Mouse (Mus musculus): ENCODE results near the gene Plaa. TPM values are rescaled to one million over a fixed set of nuclear protein-coding genes. Genes with fewer than 3 reads are reported as not detected.
"Not testable (repeated sequence)": the region's sequence is repeated elsewhere in the genome, so short reads cannot be mapped to it uniquely, and the experiment has no call there.

Plaa gene
- 10 to 100 TPM; 40.6 to 42.5 TPM for total RNA-seq (2021)
- long read RNA-seq, experiment 1, transcript Plaa-201 (14 exons, 2,784 nt) = major isoform, 31 of 41 reads
- long read RNA-seq, experiment 1, partial matches to known transcripts = 2 of 41 reads
- long read RNA-seq, experiment 1, other reads (novel, unspliced or antisense) = 8 of 41 reads
- long read RNA-seq, experiment 2, transcript Plaa-201 (14 exons, 2,784 nt) = major isoform, 27 of 31 reads
- long read RNA-seq, experiment 2, partial matches to known transcripts = 2 of 31 reads
- long read RNA-seq, experiment 2, other reads (novel, unspliced or antisense) = 2 of 31 reads

- intact Hi-C loops (cut with DNase I) = loop anchor here (1.0 to 5.0 kb wide), 2 partner anchors 11 to 46 kb away; partner anchors contain the start of genes Caap1, Gm10306 and Ift74
- H3K4me3 ChIP-seq = peak within 1 kb of the TSS; percentile 100
- DNase-seq (ENCODE audit: extremely low spot score in 1 of 2, low spot score in 2 of 2) = peak; percentile 93 to 94
- no peak; the same call in 1 of the 2 replicates for TF ChIP-seq CTCF (IDR thresholded peaks at IDR 0.05)
- H3K27ac ChIP-seq = peak within 1 kb of the TSS; percentile 97
Measured at GRCm38 (mm10) chr4:94603031-94603629, at the start of gene Plaa. Gene Plaa (minus strand): TSS chr4:94603244.

- DNase-seq (ENCODE audit: extremely low spot score in 1 of 2, low spot score in 2 of 2); H3K27ac ChIP-seq; H3K4me3 ChIP-seq; intact Hi-C loops (cut with DNase I): not testable (repeated sequence)
Measured at GRCm38 (mm10) chr4:94650426-94651175, 47.6 kb upstream of the Plaa start.

- DNase-seq (ENCODE audit: extremely low spot score in 1 of 2, low spot score in 2 of 2) = no peak
- no peak for TF ChIP-seq CTCF (IDR thresholded peaks at IDR 0.05)
- H3K27ac ChIP-seq = no peak within 1 kb of the TSS
- intact Hi-C loops (cut with DNase I) = no loop called here
- H3K4me3 ChIP-seq = no peak within 1 kb of the TSS
Measured at GRCm38 (mm10) chr4:94649920-94650319, 46.9 kb upstream of the Plaa start, which contains the start of gene Lrrc19. Gene Lrrc19 (minus strand): TSS chr4:94650144.

GRCm38 (mm10) chr4:94643141-94643540, 40.1 kb upstream of the Plaa start:
- no peak for DNase-seq (ENCODE audit: extremely low spot score in 1 of 2, low spot score in 2 of 2)
- Histone ChIP-seq H3K4me3 (no peak overlapping the region), H3K27ac (no peak overlapping the region)
- intact Hi-C loops (cut with DNase I) = no loop called here
- no peak for TF ChIP-seq CTCF (IDR thresholded peaks at IDR 0.05)

GRCm38 (mm10) chr4:94620077-94620476, 17.0 kb upstream of the Plaa start:
- TF ChIP-seq CTCF (IDR thresholded peaks at IDR 0.05) = no peak
- Histone ChIP-seq H3K4me3 (no peak overlapping the region), H3K27ac (no peak overlapping the region)
- no peak for DNase-seq (ENCODE audit: extremely low spot score in 1 of 2, low spot score in 2 of 2)
- intact Hi-C loops (cut with DNase I) = no loop called here

GRCm38 (mm10) chr4:94614627-94615006, 11.6 kb upstream of the Plaa start:
- intact Hi-C loops (cut with DNase I) = loop anchor here (1.0 kb wide), 1 partner anchor 11 kb away; the partner anchor contains the start of gene Plaa
- no peak for TF ChIP-seq CTCF (IDR thresholded peaks at IDR 0.05)
- H3K4me3 ChIP-seq = peak overlapping the region; percentile 67
- H3K27ac ChIP-seq = peak overlapping the region; percentile 66
- DNase-seq (ENCODE audit: extremely low spot score in 1 of 2, low spot score in 2 of 2) = no peak

- Histone ChIP-seq H3K27ac (peak within 1 kb of the TSS; percentile 66), H3K4me3 (peak within 1 kb of the TSS; percentile 67)
- TF ChIP-seq CTCF (IDR thresholded peaks at IDR 0.05) = no peak
- intact Hi-C loops (cut with DNase I) = loop anchor here (1.0 kb wide), 1 partner anchor 11 kb away; the partner anchor contains the start of gene Plaa
- DNase-seq (ENCODE audit: extremely low spot score in 1 of 2, low spot score in 2 of 2) = peak; percentile 93 to 94
Measured at GRCm38 (mm10) chr4:94613972-94614626, 11.1 kb upstream of the Plaa start, which contains the start of gene Ift74. Gene Ift74 (plus strand): TSS chr4:94614491.

GRCm38 (mm10) chr4:94610339-94610738, 7.3 kb upstream of the Plaa start:
- no peak for DNase-seq (ENCODE audit: extremely low spot score in 1 of 2, low spot score in 2 of 2)
- Histone ChIP-seq H3K27ac (no peak overlapping the region), H3K4me3 (no peak overlapping the region)
- no peak for TF ChIP-seq CTCF (IDR thresholded peaks at IDR 0.05)
- intact Hi-C loops (cut with DNase I) = no loop called here

GRCm38 (mm10) chr4:94605591-94605990, 2.5 kb upstream of the Plaa start:
- H3K27ac ChIP-seq = no peak overlapping the region
- DNase-seq (ENCODE audit: extremely low spot score in 1 of 2, low spot score in 2 of 2) = no peak
- intact Hi-C loops (cut with DNase I) = no loop called here

GRCm38 (mm10) chr4:94604452-94605019, 1.5 kb upstream of the Plaa start:
- TF ChIP-seq CTCF (IDR thresholded peaks at IDR 0.05) = no peak
- no peak for DNase-seq (ENCODE audit: extremely low spot score in 1 of 2, low spot score in 2 of 2)
- intact Hi-C loops (cut with DNase I) = loop anchor here (5.0 kb wide), 1 partner anchor 47 kb away; the partner anchor contains the start of genes Caap1 and Gm10306

More at GRCm38 (mm10) chr4:94605591-94605990, 2.5 kb upstream of the Plaa start:
- no peak overlapping the region for H3K4me3 ChIP-seq
- TF ChIP-seq CTCF (IDR thresholded peaks at IDR 0.05) = no peak

GRCm38 (mm10) chr4:94602496-94603030, 481 bp downstream of the Plaa start:
- no peak for DNase-seq (ENCODE audit: extremely low spot score in 1 of 2, low spot score in 2 of 2)
- TF ChIP-seq CTCF (IDR thresholded peaks at IDR 0.05) = no peak
- H3K27ac ChIP-seq = peak overlapping the region; percentile 97
- peak overlapping the region; percentile 100 for H3K4me3 ChIP-seq
- intact Hi-C loops (cut with DNase I) = loop anchor here (1.0 to 5.0 kb wide), 2 partner anchors 12 to 45 kb away; partner anchors contain the start of genes Caap1, Gm10306 and Ift74

More at GRCm38 (mm10) chr4:94604452-94605019, 1.5 kb upstream of the Plaa start:
- Histone ChIP-seq H3K27ac (no peak overlapping the region), H3K4me3 (no peak overlapping the region)
